Mouse (Mus musculus) stomach, embryonic 14.5 days (tissue): ENCODE data around the gene Trmt2a. TPM values are rescaled to one million over a fixed set of nuclear protein-coding genes. Genes with fewer than 3 reads are reported as not detected.

Experiments
- ATAC-seq: fragments of 200-750 bp; cut with Nextera tagmentation; 2 replicates; pipeline ENCODE4 v1.8.0; 2017; ENCODE audit warnings: low read depth, moderate TSS enrichment; ENCODE audit not compliant: insufficient number of reproducible peaks, insufficient read depth, low FRiP score
- H3K27ac ChIP-seq: fragments of 300-500 bp; sonication (generic); 2 replicates; pipeline ENCODE4 v1.5.1; 2014; ENCODE audit warnings: mild to moderate bottlenecking, low read length, moderate library complexity, mixed read lengths
- H3K27me3 ChIP-seq: fragments of 300-500 bp; sonication (generic); 2 replicates; pipeline ENCODE4 v1.6.1; 2014; ENCODE audit warnings: low read length, control low read depth, mixed read lengths; ENCODE audit not compliant: control insufficient read depth, insufficient read depth
- H3K36me3 ChIP-seq: fragments of 300-500 bp; sonication (generic); 2 replicates; pipeline ENCODE4 v1.6.1; 2014; ENCODE audit warnings: mild to moderate bottlenecking, control low read depth, low read length, moderate library complexity, mixed read lengths; ENCODE audit not compliant: control insufficient read depth, insufficient read depth
- H3K4me1 ChIP-seq: fragments of 300-500 bp; sonication (generic); 2 replicates; pipeline ENCODE4 v1.6.1; 2014; ENCODE audit warnings: low read length, control low read depth, mixed read lengths; ENCODE audit not compliant: control insufficient read depth, insufficient read depth
- H3K4me2 ChIP-seq: fragments of 300-500 bp; sonication (generic); replicated peaks from 2 replicates; pipeline ENCODE4 v1.6.1; 2014; ENCODE audit warnings: low read depth, low read length, control low read depth
- H3K4me3 ChIP-seq: fragments of 300-500 bp; sonication (generic); 2 replicates; pipeline ENCODE4 v1.5.1; 2014; ENCODE audit warnings: low read depth, low read length, control low read depth
- H3K9ac ChIP-seq: fragments of 300-500 bp; sonication (generic); replicated peaks from 2 replicates; pipeline ENCODE4 v1.6.1; 2014; ENCODE audit warnings: low read depth, mild to moderate bottlenecking, control low read depth, low read length, moderate library complexity, mixed read lengths
- H3K9me3 ChIP-seq: fragments of 300-500 bp; sonication (generic); 2 replicates; pipeline ENCODE4 v1.6.1; 2016; ENCODE audit warnings: low read depth, low read length, control low read depth; ENCODE audit not compliant: control insufficient read depth
- WGBS: fragments of 180-500 bp; shearing (Covaris S2); extraction: QIAGEN DNeasy Blood & Tissue Kit; methylation state at CpG from one replicate; pipeline ENCODE4 v1.1.7; 2014; 5-methylcytosine and 5-hydroxymethylcytosine counted together
- polyA plus RNA-seq: library from polyadenylated mRNA; unstranded; fragments of >200 nt; fragmentation: Nextera tagmentation; extraction: Ambion mirVana; gene quantifications from 2 replicates; pipeline ENCODE4 v1.2.1, GENCODE M21; 2014

Trmt2a gene
- polyA plus RNA-seq, 1 experiment from 2014 or later, result 80.2 TPM

DNA sequence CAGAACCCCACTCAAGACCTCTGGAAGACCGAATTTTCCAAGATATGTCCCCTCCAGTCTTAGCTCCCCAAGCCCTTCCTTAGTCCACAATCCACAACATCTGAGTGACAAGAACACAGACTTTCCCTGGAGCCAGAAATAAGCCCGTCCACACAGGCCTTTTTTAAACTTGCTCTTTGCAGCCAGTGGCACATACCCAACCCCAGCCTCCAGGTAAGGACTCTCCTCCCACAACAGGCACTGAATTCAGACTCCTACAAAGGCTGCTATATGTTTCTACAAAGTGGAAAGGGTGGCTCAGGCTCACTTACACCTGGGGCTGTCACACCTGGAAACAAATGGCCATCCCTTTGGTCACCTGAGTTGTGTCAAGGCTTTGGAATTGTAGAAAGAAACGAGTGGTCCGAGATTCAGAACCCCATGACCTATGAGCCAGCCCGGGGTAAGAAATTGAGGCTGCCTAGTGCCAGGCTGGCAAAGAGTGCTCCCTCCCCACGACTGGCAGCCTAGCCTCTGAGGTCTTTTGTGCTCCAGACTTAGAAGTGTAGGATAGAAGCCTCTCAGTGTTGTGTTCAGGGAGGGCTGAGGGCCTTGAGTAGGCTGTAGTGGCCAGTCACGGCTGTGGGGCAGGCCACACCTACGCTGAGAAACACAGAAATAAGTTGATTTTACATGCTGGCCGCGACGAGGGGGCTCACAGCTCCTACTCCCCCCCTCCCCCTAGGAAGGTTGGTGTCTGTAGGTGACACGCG is 14.4 kb upstream of the Trmt2a start:
- 14% methylated on average over 13 of the region's 13 CpGs for WGBS
- Histone ChIP-seq H3K4me1 (peaks cover 17% of the 10 kb centered on the region), H3K36me3 (peaks cover 14% of the 10 kb centered on the region), H3K9ac (peak overlapping the region; percentile 85), H3K27me3 (no peaks in the 10 kb centered on the region), H3K27ac (peak overlapping the region; percentile 68; the same call in 1 of the 2 replicates), H3K4me3 (peak overlapping the region; percentile 87), H3K4me2 (peak overlapping the region; percentile 77), H3K9me3 (no peaks in the 10 kb centered on the region)
- ATAC-seq, result no peak

DNA sequence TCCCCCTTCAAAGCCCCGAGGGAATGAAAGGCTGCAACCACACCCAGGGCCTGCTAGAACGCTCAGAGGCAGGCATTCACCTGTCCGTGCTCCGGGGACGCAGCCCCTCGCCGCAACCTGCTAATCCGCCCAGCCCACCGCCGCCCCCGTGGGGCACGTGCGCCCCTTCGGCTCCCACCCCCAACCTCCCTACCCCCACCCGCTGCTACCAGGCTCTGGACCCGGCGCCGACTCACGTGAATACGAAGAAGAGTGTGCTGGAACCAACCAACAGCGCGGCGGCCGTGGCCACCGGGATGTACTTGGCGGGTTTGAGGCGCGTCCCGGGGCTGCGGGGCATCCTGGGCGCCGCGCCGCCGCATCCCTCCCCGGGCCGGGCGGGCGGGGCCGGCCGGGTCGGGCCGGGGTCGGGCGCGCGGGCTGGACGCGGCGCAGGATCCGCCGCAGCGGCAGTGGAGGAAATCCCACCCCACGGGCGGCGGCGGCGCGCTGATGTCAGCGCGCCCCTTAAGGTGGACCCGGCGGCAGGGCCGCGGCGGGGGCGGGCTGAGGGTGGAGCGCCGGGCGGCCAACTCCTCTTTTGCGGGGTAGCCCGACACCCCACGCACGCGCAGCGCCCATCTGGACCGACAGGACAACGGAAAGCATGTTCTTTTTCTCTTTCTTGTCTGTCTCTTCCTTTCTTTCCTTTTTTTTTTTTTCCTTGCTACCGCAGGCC is 13.6 kb upstream of the Trmt2a start, which contains the start of gene Zdhhc8:
TSS of gene Zdhhc8 (minus strand) at position 466 of the 718 bp plus-strand sequence.
- Histone ChIP-seq H3K4me2 (peak within 1 kb of the TSS; percentile 77), H3K4me1 (peaks cover 17% of the 10 kb centered on the region), H3K27me3 (no peaks in the 10 kb centered on the region), H3K27ac (peak within 1 kb of the TSS; percentile 90), H3K9me3 (no peaks in the 10 kb centered on the region), H3K36me3 (peaks cover 19% of the 10 kb centered on the region), H3K4me3 (peak within 1 kb of the TSS; percentile 87), H3K9ac (peak within 1 kb of the TSS; percentile 85)
- peak; percentile 88 for ATAC-seq
- under 1% methylated on average over 62 of the region's 79 CpGs for WGBS

DNA sequence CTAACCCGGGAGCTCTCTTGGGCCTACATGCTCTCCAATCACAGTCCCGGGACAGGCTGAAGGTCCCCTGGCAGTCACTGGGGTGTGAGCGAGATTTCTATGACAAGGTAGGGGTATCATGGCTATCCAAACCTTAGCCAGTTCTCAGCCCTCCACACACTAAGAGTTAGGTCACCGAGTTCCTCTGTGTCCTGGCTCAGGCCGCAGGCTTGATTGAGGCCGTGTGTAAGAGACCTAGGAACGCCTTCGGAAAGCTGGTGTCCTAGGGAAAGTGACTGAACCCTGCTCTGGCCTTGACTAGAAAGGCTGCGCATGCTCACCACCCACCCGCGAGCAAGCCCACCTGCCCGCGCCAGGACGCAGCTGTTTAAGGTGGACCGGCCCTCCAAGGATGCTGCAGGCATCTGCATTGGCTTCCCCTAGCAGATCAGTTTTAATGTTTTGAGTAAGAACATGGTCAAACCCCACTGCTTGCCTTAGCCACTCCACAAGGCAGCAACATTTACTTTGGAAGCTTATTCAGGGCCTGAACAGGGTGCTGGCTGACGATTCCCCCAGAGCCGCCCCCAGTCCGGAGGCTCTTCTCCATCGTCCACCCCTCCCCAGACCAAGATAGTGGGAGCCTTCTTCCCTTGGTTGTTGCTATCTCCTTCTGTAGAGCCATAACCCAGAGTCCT is 13.0 kb upstream of the Trmt2a start:
- peaks cover 25% of the 10 kb centered on the region for H3K36me3 ChIP-seq
- no peaks in the 10 kb centered on the region for H3K27me3 ChIP-seq
- WGBS, result 2% methylated on average over 19 of the region's 19 CpGs
- ATAC-seq, result peak; percentile 67; the same call in 1 of the 2 replicates
- peaks cover 17% of the 10 kb centered on the region for H3K4me1 ChIP-seq
- H3K9me3 ChIP-seq, result no peaks in the 10 kb centered on the region
- H3K27ac ChIP-seq, result peak overlapping the region; percentile 90
- H3K9ac ChIP-seq, result peak overlapping the region; percentile 85
- peak overlapping the region; percentile 87 for H3K4me3 ChIP-seq
- peak overlapping the region; percentile 77 for H3K4me2 ChIP-seq

DNA sequence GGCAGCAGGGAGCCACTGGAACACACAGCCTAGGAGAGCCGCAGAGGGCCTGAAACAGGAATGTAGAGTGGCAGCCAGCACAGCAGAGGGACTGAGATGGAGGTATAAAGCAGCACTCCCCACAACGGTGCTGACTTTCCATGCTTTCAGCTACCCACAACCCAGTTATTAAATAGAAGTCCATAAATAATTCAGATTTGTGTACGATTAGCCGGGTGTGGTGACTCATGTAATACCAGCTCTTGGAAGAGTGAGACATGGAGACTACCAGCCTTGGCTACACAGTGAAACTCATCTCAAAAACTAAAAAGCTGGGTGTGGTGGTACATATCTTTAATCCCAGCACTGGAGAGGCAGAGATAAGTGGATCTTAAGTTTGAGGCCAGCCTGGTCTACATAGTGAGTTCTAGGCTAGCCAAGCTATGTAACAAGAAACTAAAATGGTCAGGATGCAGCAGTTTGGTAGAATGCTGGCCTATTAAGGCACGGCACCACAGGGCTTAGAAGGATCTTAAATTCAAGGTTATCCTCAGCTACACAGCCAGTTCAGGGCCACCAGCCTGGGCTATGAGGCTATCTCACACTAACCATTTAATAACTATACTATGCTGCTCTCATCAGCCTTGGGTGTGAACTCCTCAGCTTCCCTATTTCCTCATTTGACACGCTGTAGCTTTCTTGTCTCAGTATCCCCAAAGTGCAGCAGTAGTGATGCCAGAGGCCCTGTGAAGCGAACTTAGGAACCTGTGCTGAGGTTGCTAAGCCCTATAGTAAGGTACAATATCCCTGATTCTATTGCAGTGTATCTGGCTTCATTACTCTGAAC is 11.6 kb upstream of the Trmt2a start:
- WGBS, result 71% methylated on average over 7 of the region's 7 CpGs
- Histone ChIP-seq H3K4me2 (no peak overlapping the region; the same call in 1 of the 2 replicates), H3K36me3 (peaks cover 39% of the 10 kb centered on the region), H3K4me1 (peaks cover 15% of the 10 kb centered on the region), H3K4me3 (no peak overlapping the region), H3K9me3 (no peaks in the 10 kb centered on the region), H3K27ac (no peak overlapping the region), H3K9ac (no peak overlapping the region), H3K27me3 (no peaks in the 10 kb centered on the region)
- no peak for ATAC-seq

DNA sequence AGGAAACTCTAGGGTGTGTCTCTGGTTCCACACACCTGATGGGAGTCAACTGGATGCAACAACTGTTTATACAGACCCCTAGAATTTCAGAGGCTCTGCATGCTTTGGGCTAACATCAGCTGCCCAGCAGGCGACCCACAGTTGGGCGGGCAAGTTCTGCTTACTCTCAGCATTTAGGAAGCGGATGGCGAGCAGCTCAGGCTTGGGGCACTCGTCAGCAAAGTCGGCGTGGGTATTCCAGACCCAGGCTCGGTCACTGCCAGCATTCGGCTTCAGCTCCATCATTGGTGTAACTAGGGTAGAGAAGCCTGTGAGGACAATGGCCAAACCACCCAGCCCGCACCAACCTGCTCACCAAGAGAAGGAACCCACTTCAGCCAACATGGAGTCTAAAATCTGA is 6.9 kb upstream of the Trmt2a start:
- no peaks in the 10 kb centered on the region for H3K27me3 ChIP-seq
- no peak overlapping the region for H3K9ac ChIP-seq
- ATAC-seq, result no peak
- WGBS, result 92% methylated on average over 10 of the region's 10 CpGs
- H3K9me3 ChIP-seq, result no peaks in the 10 kb centered on the region
- H3K36me3 ChIP-seq, result peaks cover 86% of the 10 kb centered on the region
- no peak overlapping the region for H3K4me3 ChIP-seq
- no peak overlapping the region for H3K27ac ChIP-seq
- H3K4me1 ChIP-seq, result peaks cover 3% of the 10 kb centered on the region; the same call in 1 of the 2 replicates
- H3K4me2 ChIP-seq, result no peak overlapping the region

DNA sequence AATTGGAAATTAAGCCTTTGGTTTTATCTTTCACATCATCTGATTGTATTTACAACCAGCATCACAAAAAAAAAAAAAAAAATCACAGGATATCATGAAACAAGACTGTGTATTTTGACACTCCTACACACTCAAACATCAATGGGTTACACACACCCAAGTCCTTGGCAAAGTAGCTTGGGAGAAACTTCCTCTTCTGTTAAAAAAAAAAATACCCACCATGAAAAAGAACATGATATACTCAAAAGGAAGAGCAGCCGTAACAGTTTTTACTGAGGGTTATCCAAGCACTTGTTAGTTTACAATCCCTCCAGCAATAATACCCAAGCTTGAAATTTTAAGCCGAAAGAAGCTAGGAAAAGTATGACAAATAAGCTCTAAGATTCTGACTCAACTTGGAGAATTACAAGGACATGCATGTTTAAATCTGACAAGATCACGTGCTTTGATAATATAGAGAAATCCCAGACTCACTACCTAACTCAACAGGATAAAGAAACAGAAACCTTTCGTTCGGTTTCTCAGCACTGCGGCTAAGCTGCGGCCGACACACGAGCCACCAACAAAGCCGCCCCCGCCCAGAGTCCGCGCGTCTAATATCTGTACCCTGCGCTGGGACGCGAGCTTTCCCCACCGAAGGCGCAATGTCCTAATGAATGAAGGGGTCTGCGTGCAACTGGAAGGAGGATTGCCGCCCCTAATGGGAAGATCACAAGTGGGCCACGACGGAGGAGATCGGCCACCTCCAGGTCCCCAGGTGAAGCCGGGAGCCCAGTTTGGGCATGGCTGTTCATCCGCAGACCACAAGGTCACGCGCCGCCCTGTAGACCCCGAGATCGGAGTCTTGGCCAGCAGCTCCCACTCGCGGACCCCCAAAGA is 719 bp upstream of the Trmt2a start:
- no peak for ATAC-seq
- H3K27me3 ChIP-seq, result no peaks in the 10 kb centered on the region
- H3K4me2 ChIP-seq, result peak overlapping the region; percentile 53
- no peaks in the 10 kb centered on the region for H3K9me3 ChIP-seq
- H3K4me1 ChIP-seq, result peaks cover 27% of the 10 kb centered on the region
- peak overlapping the region; percentile 90 for H3K9ac ChIP-seq
- peak overlapping the region; percentile 93 for H3K27ac ChIP-seq
- H3K4me3 ChIP-seq, result peak overlapping the region; percentile 68
- H3K36me3 ChIP-seq, result peaks cover 63% of the 10 kb centered on the region
- under 1% methylated on average over 33 of the region's 33 CpGs for WGBS

DNA sequence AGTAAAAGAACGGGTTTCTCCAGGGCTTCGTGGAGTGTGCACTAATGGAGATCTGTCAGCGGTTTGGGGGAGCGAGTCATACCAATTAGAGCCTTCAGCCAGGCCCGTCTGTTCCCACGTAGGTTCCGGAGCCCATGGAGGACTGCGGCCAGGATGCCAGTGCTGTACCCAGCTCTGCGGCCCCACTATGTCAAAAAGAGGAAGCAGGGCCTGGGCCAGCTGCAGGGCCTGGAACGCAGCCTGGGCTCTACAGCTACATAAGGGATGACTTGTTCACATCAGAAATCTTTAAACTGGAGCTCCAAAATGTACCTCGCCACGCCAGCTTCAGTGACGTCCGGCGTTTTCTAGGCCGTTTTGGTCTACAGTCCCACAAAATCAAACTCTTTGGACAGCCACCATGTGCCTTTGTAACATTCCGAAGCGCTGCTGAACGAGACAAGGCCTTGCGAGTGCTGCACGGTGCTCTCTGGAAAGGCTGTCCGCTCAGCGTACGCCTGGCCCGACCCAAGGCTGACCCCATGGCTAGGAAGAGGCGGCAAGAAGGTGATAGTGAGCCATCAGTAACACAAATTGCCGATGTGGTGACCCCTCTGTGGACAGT is 987 bp downstream of the Trmt2a start:
- Histone ChIP-seq H3K9me3 (no peaks in the 10 kb centered on the region), H3K4me2 (peak overlapping the region; percentile 95), H3K27ac (peak overlapping the region; percentile 94), H3K4me3 (peak overlapping the region; percentile 68), H3K4me1 (peaks cover 27% of the 10 kb centered on the region), H3K36me3 (peaks cover 63% of the 10 kb centered on the region), H3K27me3 (no peaks in the 10 kb centered on the region), H3K9ac (peak overlapping the region; percentile 90)
- WGBS, result 4% methylated on average over 27 of the region's 27 CpGs
- no peak; the same call in 1 of the 2 replicates for ATAC-seq
